Mouse (Mus musculus): Measurements from ENCODE around the gene Rxfp4. TPM values are rescaled to one million over a fixed set of nuclear protein-coding genes. Genes with fewer than 3 reads are reported as not detected.

Gene Rxfp4
- total RNA-seq, 4 experiments from 2014 or later, result not detected

DNA sequence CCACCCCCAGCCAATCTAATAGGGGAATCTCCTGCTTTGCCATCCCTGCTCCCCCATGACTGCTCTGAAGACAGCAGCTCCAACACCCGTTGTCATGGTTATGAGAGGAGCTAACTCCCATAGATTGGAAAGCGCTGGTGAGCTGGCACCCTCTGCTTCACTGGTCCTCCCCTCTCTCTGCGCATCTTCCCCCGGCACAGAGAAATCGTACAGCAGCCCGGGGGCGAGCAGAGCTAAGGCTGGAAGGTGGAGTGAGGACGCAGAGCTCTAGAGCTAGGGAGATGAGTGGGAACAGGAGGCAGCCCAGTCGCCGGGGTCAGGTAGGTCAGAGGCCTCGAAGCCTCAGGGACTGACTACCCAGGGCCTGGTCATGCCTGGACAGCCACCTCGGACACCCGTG is 23.7 kb downstream of the Rxfp4 start:
- peak; percentile 86 to 88 for DNase-seq (ENCODE audit: low spot score in 2 of 2)

DNA sequence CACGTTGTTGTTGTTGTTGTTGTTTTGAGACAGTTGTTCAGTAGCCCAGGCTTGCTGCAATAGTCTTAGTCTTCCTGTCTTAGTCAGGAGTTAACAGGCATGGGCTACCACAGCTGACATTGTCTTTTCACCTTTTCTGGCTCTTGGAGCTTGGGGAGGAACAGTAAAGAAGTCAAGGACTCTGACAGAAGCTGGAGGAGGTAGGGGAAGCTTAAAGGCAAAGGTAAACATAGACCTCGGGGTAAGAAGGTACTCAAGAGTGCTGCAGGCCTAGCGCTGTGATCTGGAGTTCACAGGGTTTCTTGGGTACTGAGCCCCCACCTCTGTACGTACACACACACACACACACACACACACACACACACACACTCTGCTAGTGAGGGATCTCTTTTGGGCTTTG is 24.2 kb downstream of the Rxfp4 start:
- no peak for DNase-seq (ENCODE audit: low spot score in 2 of 2)

DNA sequence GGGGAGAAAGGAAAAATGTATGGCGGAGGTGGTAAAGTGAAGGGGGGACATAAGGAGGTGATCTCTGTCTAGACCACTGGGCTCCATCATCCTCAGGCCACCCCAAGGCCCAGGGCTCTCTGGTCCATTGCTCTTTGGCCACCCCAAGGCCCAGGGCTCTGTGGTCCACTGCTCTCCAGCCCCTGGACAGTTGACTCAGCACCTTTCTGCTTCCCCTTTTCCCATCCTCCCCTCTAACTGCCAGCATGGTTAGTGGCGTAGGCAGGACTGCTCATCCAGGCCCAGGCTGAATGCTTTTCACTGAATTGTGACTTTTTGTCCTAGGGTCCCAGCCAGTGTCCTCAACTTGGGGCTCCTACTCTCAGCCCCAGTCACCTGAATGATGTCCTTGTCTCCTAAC is 25.4 kb downstream of the Rxfp4 start:
- DNase-seq (ENCODE audit: low spot score in 2 of 2), result no peak

DNA sequence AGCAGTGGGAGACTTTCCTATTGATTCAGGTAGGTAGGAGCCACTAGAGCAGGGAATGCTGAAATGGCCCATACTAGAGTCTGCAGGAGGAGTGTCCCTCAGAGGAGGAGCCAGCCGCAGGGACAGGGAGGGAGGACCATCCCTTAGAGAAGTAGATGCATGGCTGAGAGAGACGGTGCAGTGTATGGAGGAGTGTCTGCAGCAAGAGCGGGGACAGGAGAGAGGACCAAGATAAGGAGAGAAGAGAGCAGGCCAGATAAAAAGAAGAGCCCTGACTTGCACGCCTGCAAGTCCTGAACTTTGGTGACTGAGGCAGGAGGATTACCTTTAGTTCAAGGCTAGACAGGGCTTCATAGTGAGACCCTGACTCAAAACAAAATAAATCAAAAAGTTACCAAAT is 25.8 kb downstream of the Rxfp4 start:
- DNase-seq (ENCODE audit: low spot score in 2 of 2), result no peak

DNA sequence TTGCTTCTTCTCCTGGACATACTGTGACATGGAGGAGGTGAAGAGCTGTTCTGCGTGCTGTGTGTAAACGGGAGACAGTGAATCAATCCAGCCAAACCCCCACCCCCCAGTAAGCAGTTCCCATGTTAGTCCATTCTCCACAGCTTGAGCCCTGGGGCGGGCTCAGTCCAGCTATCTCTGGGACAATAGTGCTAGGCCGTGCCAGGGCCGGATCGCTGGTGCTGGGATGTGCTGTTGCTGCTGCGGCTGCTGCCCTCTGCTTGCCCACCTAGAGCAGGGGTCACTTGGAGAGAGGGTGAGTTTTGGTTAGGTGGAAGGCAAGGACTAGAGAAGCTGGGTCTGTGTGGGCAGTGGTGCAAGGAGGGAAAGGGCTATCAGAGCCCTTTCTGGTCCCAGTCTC is 26.6 kb downstream of the Rxfp4 start:
- DNase-seq (ENCODE audit: low spot score in 2 of 2), result no peak

DNA sequence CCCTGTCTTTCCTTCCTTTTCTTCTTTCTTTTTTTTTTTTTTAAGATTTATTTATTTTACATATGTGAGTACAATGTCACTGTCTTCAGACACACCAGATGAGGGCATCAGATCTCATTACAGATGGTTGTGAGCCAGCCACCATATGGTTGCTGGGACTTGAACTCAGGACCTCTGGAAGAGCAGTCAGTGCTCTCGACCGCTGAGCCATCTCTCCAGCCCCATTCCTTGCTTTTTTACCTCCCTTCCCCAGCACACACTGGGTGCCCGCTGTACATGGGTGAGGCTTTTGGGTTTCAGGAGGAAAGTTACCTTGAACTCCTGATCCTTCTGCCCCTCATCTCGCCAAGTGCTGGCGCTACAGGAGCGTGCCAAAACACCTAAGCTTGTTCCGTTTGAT is 27.4 kb downstream of the Rxfp4 start:
- DNase-seq (ENCODE audit: low spot score in 2 of 2), result no peak

DNA sequence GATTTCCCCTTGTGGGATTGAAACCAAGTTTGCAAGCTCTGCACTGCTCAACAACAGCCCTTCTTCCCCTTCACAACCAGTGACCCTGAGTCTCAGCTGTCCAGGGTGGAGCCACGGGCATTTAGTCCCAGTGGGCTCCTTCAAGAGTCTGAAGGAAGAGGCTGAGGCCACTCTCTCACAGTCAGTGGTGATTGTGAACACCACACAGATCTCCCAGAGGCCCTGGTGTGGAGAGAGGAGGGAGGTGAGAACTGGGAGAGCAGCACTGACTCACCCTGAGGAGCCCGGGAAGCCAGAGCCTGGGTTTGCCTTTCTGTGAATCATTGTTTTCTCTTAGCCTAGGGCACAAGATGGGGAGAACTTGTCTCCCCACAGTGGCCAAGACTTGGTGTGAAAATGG is 28.0 kb downstream of the Rxfp4 start:
- no peak for DNase-seq (ENCODE audit: low spot score in 2 of 2)

DNA sequence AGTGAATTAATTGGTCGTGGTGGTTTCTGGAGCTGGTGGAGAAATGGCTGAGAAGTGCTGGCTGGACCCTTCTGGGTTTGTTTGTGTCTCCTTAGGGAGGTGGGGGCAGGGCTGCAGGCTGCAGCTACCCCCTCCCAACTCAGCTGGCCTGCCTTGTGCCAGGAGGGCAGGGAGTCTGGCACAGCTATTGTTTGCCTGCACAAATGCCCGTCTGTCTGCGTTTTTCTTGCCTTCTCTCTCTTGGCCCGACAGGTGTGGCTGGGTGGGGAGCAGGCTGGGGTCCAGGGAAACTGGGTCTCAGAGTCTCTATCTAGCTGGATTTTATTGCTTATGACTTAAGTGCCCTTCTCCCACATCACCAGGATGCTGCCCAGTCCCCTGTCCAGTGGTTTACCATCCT is 28.6 kb downstream of the Rxfp4 start:
- DNase-seq (ENCODE audit: low spot score in 2 of 2), result no peak

DNA sequence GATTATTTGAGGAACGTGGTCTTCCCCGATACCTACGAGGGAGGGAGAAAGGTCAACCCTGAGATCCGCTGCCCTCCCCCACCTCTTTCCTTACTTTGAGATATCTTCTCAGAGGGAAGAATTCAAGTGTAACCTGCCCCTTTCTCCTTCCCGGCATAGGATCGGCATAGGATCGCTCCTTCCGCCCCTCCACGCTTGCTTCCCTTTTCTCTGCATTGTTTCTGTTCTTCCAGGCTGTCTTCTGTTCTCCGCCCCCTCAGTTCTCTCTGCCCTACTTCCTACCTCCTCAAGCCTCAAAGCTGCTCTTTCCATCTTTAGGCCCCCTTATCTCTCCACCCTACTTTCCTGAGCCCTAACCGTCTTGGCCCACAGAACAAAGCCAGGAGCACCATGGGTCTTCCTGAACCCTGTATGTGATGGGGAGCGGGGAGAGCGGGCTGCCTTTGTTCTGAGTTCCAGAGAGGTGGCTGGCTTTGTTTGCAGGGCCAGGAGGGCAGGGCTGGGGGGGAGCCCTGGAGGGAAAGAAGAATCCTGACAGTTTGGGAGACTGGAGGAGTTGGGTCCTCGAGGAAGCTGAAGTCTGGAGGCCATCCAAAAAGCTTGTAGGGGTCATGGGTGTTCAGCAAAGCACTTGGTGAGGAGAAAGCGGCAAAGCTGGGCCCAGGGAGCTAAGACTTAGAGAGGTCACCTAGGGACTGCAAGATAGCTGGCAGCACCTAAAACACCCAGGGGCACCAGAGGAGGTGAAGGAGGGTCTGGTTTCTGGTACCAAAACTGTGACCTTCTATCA is 29.4 kb downstream of the Rxfp4 start:
- no peak for DNase-seq (ENCODE audit: low spot score in 2 of 2)

DNA sequence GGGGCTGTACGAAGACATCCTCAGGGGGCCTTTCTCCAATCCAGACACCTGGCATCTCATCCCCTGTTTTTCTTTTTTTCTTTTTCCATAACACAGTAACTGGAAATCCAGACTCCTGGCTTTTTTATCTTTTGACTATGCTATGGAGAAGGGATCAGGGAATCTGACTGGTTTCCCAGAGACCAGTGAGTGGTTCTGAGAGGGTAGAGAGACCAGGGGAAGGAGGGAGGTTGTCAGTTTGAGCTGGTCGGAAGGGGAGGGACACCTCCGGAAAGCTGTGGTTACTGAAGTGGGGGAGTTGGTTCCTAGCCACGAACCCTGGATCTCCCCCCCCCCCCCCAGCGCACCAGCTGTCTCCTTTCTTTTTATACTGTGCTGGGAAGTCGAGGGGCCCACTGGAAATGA is 30.0 kb downstream of the Rxfp4 start:
- DNase-seq (ENCODE audit: low spot score in 2 of 2), result no peak

DNA sequence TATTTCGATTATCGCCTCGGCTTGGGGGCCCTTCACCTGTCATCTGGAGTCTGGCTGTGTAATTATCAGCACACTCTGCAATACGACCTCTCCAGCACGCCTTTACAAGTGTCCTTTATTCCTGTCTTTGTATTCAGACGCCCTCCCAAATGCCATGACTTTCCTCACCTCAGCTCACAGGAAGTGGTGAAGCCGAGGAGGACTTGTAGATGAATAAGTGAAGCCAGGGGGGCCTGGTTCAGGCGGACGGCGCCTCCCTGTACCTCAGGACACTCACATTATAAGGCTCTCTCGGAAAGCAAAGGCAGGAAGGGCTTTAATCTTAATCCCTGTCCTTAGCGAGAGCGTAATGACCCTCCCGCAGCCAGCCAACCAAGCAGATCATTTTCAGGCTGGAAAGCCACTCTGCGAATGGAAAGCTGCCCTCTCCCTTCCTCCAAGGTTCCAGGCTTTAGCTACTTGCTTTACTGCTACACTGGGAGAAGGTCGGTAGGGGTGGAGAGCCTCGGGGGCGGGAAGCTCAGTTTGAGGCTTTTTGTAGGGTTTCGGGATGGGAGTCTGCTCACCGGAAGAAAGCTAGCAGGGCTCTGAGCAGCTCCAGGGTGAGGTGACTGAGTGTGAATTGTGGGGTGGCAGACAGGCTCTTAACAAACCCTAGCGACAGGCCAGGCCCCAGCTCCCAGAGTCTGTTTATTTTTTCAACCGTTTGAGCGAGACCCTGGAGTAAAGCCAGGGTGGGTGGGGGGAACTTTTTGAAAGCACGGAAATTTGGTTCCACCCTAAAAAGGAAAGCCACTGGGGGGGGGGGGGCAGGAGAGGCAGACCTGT is 30.6 kb downstream of the Rxfp4 start:
- no peak for DNase-seq (ENCODE audit: low spot score in 2 of 2)

DNA sequence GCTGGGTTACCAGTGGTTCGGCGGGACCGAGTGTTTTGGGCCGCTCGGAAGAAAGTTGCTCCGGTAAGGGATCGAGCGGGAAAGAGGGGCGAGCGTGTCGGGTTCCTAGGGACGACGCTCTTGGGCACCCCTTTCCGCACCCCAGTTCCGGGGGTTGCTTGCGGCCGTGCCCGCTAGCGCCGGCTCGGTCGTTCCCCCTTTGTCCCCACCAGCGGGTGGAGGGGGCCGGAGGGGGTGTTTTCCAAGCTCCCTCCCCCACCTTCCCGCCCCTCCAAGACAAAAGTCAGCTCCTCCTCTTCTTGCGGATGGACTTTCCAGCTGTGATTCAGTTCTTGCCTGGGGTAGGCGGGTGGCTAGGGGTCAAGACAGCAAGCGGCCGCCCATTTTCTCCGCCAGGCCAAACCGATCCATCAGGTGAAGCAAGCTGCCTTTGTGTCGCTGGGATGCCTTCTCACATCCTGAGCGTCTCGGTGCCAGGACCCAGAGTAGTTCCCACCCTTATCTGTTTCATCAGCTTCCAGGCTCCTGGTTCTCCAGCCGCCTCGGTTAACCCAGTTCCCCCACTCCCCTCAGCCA is 31.3 kb downstream of the Rxfp4 start:
- DNase-seq (ENCODE audit: low spot score in 2 of 2), result no peak

DNA sequence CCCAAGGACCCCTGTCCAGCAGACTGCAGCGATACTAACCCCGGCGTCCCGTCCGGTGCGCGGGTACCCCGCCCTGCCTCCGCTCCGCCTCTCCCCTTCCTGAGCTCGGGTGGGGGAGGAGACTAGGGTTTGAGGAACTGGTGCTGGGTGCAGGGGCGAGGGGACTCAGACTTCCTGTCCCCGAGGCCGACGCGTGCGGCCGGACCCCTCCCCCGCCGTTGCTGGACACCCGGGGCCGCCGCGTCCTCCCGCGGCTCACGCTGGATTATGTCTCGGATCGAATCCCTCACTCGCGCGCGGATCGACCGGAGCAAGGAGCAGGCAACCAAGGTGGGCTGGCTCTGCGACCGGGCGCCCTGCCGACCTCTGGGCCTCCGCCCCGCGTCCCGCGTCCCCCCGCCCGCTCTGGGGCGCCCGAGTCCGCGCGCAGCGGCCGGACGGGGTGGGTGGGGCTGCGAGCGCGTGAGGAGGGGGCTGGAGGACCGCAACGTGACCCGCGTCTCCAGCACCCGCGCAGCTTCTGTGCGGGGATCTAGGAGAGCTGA is 31.9 kb downstream of the Rxfp4 start:
- DNase-seq (ENCODE audit: low spot score in 2 of 2), result no peak

DNA sequence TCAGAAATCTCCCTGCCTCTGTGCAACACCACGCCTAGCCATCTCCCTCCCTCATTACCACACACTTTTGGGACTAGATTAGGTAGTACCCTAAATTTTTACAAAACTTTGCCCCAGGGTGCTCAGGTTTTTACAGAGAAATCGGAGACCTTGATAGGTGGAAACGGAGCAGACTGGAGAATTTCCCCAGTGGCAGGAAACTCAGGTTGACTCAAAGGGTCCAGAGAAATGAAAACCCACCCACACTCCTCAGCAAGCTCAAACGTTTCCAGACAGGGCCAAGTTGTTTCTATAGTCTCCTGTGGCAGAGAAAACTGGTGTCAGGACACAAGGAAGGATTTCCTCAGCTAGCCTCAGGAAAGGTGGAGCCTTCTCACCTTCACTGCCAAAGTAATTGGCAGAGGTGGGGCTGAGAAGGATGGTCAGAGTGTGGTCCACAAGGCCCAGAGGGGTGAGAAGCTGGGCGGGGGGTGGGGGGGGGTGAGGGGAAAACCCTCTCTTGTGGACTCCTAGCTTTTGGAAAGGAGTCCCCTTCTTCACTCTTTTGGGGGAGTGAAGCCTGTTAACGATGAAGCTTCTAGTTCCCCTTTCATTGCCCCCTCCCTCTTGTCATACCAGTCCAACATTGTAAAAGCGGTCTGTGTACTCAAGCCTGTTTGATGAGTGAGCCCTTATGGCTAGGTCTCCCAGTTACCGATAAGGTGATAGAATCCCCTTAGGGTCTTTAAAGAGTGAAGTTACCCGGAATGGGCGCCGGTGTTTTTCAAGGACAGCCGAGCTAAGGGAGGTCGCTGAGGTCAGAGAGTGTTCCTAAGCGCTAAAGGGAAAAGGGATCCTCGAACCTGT is 32.6 kb downstream of the Rxfp4 start:
- no peak for DNase-seq (ENCODE audit: low spot score in 2 of 2)

DNA sequence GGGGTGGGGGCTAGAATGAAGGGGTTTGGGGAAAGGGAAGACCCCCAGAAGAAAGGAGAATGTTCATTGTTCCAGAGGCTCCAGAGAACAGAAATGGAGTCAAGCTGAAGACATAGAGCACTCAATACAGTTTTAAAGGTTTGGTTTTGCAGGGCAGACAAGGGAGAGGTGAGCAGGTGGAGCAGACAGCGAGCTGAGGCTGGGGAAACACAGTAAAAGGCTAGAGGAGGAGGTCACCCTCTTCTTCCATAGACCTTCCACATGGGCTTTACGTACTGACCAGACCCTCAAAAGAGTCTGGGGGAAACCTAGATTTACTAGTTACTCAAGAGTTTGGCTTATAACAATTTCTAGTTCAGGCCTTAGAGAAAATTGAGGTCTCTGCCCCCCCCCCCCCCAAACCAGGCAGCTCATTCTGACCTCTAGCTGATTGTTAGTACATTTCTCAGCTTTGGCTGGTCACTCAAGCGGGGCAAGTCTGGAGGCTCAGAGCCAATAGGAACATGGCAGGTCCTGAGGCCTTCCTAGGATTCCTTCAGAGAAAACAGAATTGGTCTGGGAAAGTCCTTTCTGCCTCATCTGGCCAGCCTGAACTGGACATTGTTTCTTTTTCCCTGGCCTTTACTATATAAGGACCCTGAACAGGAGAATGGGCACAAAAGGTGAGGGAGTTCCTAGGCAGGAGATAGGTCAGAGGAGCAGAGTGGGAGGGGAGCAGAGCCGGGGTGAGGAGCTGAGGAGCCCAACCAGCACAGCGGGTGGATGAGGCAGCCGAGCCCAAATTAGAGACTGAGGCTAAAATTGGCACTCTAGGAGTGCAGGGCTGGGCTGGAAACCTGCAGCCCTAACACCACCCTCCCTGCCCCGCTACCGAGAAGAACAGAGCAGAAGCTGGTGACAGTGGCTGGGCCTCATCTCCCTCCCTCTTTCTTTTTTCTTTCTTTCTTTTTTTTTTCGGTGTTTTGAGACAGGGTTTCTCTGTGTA is 33.5 kb downstream of the Rxfp4 start:
- DNase-seq (ENCODE audit: low spot score in 2 of 2), result no peak

DNA sequence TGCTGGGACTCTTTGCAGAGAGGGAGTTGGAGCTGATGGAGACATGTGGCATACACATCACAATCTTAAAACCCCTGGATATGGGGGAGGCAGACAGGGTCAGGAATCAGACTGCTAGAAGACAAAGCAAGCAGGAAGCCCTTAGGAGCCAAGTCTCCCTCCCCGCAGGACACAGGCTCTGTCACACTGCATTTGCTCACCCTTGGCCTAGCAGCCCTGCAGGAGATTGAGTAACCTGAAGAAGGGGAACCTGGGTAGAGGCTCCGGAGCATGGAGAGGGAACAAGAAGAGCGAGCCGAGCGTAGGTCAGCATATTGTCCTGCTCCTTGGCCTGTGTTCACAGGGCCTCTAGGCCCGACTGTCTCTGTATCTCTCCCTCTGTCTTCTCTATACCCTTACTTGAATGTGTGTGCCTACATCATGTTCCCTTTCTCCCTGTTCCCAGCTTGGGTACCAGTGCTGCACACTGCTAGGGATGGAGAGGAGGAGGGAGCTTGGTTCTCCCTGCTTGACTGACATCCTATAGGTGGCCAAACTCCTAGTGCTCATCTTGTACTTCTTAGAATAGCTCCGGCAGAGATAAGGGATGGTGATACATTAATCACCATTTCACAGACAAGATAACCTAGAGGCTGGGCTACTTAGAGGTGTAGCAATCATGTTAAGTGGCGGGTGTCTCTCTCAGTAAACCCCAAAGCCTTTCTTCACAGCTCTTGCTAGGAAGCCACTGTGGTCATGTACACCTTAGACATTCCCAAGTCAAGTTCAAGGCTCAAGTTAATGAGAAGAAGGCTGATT is 34.7 kb downstream of the Rxfp4 start:
- DNase-seq (ENCODE audit: low spot score in 2 of 2), result no peak

DNA sequence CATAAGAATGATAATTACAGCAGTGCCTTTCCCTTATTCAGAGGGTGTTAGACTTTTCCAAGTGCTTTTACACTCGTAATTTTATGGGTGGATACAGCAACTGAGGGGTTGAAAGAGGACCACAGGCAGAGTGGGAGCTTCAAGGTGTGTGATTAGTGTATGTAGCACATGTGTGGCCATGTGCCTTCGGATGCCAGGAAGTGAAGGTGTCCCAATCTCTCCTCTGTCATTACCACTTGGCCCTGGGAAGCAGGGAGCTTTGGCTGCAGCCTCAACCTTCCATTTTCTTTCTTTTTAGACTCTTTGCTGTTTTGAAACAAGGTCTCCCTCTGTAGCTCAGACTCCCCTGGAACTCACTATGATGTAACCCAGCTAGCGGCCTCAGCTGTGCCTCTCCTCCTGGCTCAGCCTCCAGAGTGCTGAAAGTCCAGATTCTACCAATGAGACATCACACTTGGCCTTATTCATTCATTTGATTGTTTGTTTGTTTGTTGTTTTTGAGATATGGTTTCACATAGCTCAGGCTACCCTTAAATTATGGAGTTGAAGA is 35.9 kb downstream of the Rxfp4 start:
- no peak for DNase-seq (ENCODE audit: low spot score in 2 of 2)

DNA sequence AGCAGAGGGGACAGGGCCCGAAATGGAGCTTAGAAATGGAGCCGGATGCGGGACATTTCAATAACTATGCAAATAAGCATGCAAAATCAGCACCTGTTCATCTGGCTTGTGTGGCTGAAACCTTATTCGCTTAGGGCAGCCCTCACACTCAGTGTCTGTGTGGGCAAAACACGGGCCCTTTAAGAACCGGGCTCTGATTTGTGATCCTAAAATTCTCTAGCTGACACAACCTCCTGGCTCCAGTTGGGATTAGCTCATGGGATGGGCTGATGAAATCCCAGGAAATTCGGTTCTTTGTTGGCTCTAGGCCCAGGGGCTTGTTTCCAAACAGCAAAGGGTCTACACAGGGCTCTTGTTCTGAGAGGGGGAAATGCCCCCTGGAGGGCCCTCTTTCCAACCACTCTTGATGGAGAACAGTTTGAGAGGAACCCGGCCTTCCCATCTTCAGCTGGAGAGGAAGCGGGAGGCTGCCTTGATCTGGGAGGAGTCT is 37.0 kb downstream of the Rxfp4 start:
- DNase-seq (ENCODE audit: low spot score in 2 of 2), result no peak

DNA sequence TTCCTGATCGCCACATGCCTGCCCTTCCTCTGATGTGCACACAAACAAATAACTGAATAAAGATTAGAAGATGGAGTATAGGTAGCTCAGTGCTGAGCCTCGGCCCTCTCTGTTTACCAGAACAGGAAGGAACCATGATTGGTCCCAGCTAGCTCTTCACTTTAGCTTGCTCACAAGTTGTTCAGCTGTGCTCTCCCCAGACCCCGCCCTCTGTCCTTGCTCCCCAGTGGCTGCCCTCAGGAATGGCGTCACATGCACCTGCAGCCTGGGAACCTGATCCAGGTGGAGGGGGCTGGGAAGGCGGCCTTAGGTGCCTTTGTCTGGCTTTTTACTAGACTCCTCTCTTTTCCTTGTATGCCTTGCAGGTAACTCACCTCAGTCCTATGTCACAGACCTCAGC is 37.8 kb downstream of the Rxfp4 start:
- DNase-seq (ENCODE audit: low spot score in 2 of 2), result no peak
